Mouse (Mus musculus): ENCODE results near the gene Ifna6.

- TF ChIP-seq CTCF (IDR thresholded peaks at IDR 0.05; ENCODE audit: low read depth): no peak
- TF ChIP-seq EP300 (IDR thresholded peaks at IDR 0.05; ENCODE audit: low read depth): no peak
Measured at GRCm38 (mm10) chr4:88841438-88841911, 14.3 kb downstream of the Ifna6 start, which contains the start of gene Ifna4.
